Mouse (Mus musculus) telencephalon, adult 2 months (tissue): ENCODE data around the gene Arl4c.
"Not testable (repeated sequence)": the region's sequence is repeated elsewhere in the genome, so short reads cannot be mapped to it uniquely, and the experiment has no call there.

ENCODE experiments used
- DNase-seq: peaks from one replicate; pipeline ENCODE4 v3.0.0-alpha.2; 2011; ENCODE audit warnings: low read depth, low spot score

Gene Arl4c

DNA sequence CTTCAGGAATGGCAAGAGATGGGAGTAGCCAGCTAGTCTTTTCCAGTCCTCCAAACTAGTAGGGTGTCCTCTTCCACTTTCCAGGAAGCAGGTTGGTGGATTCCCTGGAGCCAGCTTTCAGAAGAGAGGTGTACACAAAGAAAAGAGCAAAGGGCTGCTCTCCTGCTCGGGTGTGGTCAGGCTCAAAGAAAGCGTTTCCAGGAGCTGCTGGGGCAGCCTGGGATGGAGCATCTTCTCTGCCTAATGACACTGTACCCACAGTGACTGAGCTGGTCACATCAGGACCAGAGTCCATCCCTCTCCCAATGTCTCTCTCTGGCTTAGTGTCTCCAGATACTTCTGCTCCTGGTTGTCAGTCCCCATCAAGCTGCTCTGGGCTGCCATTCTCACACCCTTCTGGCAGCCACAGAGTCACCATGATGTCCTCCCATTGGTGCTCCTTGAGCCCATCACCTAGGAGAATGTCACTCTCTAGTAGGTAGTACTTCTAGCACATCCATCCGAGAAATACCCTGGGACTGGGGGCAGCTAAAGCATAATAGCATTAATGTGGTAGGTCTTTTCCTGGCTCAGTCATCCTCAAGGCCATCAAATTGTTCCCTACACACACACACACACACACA, 46.4 kb downstream of the Arl4c start:
- DNase-seq = no peak

DNA sequence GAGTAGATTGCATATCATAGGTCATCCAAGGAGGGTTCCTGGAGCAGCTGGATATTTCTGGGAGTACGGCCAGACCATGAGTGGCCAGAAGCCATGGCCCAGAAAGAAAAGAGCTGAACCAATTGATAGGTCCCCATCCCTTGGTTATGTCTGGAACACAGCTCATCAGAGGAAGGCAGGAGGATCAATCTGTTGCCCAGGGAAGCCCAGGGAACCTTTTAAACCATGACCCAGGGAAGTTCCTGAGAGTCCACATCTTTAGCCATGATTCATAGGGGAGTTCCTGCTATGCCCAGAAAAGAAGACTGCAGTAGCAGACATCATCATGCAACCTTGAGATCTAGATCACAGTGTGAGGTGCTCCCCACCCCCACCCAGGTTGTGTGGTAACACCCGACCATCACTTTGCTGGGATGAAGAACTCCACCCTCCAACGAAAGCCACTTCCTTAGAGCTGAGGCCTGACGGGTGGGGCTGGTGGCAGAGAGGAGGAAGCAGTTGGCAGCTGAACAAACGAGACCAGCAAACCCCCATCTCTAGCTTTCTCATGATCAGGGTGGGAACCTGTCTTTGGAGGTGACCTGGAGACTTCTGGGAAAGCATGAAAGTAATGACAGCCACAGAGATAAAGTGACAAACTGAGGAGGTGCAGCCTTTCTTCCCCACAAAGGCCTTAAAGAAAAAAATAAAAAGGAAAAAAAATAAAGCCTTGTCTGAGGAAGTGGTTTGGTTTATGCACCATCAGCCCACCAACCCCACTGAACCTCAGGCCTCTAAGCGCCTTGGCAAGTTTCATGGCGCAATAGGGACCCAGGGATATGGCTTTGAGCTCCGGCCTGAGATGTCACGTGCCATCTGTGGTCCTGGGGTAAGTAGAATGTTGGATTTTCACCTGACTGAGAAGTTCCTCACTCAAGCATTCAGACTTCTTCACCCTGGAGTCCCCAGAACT, 47.2 kb downstream of the Arl4c start:
- no peak for DNase-seq

DNA sequence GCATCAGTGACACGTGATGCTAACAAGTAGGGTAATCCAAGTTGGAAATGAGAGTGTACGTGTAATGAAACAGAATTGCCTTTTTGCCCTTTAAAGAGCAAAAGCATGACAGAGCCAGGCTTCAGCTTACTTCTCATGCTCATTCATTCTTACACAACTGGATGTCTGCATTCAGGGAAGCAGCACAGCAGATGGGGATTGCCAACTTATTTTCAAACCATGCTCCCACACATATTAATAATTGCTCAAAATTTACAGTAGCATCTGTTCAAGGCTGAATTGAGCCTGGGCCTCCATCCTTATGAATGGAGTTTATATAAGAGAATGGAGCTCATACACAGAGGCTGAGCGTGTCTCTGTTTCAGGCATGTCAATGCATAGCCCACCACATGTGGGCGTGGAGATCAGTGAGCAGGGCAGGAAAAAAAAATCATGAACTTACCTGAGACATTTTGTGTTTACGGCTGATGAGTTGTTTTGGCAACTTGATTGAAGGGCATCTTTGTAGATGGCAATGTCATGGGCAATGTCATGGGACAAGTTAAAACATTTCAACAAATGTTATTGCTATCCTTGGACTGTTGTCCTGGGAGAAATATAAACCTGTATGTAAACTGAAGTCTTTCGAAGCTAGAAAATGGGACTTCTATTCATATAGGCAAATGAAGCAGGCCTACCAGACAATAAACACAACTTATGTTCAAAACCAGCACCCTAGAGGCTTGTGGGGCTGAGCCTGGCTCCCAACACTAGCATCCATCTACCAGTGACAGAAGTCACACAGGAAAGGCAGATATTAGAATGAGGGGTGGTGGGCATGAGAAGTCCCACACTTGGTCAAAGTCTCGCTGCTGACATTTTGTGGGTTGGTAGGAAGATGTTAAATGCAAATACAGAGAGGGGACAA, 48.2 kb downstream of the Arl4c start:
- no peak for DNase-seq

DNA sequence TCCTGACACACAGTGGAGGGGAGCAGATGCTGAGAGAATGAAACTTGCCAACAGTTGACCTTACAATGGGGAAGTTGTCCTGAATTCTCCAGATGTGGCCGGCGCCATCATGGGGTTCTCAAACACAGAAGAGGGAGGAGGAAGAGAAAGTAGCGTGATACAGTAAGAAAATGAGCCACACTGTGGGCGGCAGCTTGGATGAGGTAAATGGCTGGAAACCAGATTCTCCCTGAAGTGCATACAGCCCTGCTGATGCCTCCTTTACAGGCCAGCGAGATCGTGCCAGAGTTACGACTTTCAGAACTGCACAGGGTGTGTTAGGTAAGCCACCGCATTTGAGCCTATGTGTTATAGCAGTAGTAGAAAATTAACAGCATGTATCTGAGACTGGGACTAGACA, 49.3 kb downstream of the Arl4c start:
- no peak for DNase-seq

DNA sequence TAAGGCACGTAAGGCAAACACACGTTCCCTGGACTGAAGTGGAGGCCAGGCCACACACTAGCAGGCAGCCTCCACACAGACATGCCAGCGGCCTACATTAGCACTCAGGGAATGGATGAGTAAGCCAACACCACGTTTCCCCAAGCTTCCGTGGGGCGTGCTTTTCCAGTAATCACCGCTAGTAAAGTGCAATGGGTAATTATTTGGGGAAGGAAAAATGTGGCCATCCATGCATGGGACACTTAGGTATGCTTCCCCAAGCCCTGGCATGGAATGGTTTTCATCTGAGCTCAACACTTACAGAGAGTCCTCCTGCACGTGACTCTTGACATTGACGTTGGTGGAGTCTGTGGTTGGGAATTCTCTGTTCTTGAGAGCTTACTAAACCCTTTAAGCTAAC, 50.4 kb downstream of the Arl4c start:
- DNase-seq = no peak

- DNase-seq = no peak
Measured at GRCm38 (mm10) chr1:88648742-88649141, 53.3 kb downstream of the Arl4c start.

DNA sequence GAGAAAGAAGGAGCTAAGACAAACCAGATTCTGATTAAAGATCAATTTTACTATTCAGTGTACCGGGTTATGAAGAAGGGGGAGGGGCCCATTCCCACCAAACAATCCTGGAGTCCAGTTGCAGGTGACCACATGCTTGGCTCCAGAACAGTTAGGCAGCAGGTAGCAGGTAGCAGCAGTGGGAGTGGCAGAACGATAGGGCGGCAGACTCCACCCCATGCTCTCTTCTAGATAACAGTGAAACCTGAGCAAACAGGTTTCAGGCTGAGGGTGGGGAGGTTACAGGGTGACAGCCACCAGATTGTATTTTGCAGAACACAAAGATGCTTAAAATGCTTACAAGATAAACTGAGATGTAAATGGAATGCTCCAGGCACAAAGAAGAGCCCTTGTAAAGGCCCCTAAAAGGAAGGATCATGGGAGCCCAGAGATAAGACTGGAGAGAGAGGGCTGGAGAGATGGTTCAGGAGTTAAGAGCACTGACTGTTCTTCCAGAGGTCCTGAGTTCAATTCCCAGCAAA, 56.4 kb downstream of the Arl4c start:
- no peak for DNase-seq

DNA sequence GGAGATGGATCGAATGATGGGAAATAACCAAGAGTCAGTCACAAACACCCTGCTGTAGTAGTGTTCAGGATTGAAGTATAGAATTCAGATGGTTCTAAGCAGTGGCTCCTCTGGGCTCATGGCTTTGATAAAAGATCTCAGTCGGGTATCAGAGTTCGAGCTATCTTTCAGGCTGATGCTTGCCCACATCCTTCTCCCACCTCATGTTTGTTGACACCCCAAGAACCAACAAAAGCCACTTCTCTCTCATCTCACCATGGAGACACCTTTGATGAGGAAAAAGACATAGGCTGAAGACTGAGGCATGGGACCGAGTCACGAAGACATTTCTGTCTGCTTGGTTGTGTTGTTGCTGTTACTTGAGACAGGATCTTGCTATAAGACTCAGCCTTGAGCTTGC, 57.6 kb downstream of the Arl4c start:
- DNase-seq = no peak

- DNase-seq = no peak
Measured at GRCm38 (mm10) chr1:88643181-88643823, 58.7 kb downstream of the Arl4c start.

- DNase-seq = no peak
Measured at GRCm38 (mm10) chr1:88642735-88643134, 59.3 kb downstream of the Arl4c start.

GRCm38 (mm10) chr1:88641678-88642215, 60.3 kb downstream of the Arl4c start:
- no peak for DNase-seq

DNA sequence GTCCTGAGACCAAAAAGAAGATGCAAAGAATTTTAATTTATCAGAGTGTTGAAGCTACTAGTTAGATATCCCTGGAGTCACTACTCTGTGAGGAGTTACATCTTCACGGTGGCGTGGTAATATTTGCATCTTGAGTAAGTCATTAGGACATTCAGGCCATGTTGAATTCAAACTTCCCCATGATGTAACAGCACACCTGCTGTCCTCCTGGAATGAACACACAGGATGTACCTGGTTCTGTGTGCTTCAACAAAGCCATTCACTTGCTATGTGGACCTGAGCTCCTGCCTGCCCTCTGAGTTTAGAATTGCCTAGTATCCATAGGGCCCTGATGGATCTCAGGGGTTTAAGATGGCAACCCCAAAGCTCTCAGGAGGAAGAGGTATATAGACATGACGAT, 60.8 kb downstream of the Arl4c start:
- no peak for DNase-seq

DNA sequence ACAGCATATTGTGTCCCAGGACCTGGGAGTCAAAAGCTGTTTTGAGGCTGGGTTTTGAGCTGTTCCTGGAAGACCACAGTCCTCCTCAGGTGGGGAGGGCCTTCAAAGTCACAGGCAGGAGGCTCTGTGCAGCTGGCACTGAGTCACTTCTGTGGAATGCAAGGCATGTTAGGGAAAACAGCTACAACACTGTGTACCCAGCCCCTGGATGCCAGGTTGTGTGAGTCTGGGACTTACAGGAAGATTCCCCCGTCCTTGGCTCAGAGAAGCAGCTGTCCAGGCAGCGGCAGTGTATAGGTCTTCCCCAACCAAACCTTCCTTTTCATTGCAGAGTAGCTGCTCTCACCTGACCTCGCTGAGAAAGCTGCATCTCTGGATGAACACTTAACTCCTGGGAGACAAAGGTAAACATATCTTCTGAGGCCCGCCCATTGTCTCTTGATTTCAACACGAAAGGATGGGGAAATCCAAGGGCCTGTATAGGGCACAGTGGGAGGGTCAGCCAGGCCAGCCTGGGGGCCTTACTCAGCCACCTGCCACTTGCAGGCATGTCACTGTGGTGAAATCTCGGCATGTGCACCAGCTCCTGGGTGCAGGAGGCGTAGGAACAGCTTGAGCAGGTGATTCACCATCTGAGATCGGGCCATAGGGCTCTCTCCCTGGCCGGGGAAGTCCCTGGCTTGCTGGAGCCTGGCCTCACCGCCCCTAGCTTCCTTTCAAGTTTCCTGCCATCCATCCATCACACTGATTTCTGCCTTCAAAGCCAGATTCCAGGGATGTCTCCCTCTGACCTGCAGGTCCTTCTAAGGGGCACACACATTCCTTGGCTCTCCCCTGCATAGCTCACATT, 62.4 kb downstream of the Arl4c start:
- no peak for DNase-seq

GRCm38 (mm10) chr1:88638622-88639021, 63.4 kb downstream of the Arl4c start:
- DNase-seq = no peak

DNA sequence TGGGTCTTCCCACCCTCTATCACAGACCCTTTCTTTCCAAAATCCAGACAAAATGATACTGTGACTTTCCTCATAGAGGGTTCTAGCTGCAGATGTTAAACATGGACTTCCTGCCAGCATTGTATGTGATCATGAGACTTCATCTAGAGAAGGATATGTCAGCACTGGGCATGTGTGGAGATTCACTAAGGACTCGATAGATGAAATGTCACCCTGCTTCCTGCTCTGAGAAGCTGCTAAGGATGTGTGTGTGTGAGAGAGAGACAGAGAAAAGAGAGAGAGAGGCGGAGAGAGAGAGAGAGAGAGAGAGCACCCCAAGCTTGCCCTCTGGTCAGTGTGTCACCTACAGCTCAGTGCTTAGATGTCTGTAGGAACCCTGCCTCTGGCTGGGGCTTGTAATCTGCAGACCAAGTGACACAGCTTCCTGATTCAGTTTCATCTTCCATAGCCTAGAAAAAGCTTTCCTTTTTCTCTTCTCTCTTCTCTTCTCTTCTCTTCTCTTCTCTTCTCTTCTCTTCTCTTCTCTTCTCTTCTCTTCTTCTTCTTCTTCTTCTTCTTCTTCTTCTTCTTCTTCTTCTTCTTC, 65.4 kb downstream of the Arl4c start:
- DNase-seq = not testable (repeated sequence)

- no peak for DNase-seq
Measured at GRCm38 (mm10) chr1:88635659-88636058, 66.4 kb downstream of the Arl4c start.

DNA sequence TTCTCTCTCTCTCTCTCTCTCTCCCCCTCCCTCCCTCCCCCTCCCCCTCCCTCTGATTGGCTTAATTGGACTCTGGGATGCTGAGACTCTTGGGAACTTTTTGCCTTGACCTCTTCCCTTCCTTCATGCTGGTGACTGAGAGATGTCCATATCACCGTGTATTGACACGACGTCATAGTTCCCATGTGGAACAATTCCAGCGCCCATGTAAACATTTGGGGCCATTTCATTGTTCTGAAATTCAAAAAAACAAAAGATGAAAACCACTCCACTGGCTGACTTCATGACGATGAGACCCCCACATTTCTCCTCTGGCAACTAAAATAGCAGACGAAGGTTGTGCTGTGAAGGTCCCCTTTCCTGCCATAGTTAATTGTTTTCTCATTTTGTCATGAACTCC, 69.2 kb downstream of the Arl4c start:
- no peak for DNase-seq

DNA sequence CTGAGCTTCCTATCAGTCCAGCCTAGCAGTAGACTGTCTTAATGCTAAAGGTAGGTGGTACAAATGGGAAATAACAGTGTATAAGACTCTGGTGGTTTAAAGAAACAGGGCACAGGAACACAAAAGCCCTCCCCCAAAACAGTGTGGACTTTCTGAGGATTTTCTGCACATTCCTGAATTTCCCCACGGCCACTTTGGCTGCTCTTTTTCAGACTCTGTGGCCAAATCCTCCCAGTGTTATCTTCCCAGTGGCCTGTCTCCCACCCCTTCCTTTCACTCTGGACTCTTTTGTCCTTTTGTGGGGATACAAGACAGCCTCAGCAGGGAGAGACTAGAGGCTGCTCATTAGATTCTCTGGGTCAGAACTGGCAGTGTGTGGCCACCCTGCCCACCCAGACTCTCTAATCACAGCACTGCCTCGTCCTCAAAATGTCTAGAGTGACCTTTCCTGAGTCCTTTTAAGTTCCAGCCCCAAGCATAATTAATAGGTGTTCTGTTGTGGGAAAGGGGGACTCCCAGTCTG, 72.0 kb downstream of the Arl4c start:
- DNase-seq = no peak

- no peak for DNase-seq
Measured at GRCm38 (mm10) chr1:88625190-88625589, 76.8 kb downstream of the Arl4c start.
